In the genomic region with DNA sequence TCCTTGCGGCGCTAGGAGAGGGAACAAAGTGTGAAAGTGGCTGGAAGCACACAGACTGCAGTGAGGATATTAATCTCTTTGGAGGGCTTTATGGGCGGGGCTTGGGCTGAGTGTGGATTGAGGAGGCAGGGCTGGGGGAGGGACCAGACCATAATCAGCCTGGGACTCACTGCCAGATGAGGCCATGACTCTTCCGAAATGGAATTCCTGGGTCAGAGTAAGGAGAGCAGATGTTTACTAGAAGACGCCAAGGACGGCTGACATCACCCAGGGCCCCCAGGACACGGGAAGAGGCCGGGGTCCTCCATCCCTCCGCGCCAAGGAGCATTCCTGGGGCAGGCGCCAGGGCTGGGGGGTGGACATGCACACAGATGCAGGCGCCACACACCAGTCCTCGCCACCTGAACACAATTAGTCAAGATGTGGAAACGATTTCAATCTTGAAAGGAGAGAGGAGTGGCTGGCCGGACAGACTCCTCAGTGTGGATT, we compare ENCODE assay signal across 9 mouse cellular contexts. TPM values are rescaled to one million over a fixed set of nuclear protein-coding genes. Genes with fewer than 3 reads are reported as not detected.
A peak's percentile ranks its signal among the peaks of the same experiment; 100 is the strongest.
DNase-seq lines count a peak whose midpoint lies in the region; ATAC-seq and TF ChIP-seq lines count a peak whose summit lies in the region.
"Had no signal": no experiment of that assay in that cellular context is flagged by ENCODE, and none has a peak within 500 bp of the region (broad histone marks: within the 10 kb centered on the region; RNA-seq: fewer than 3 reads in every experiment).

No protein-coding gene starts in this region.

- no peaks in the 10 kb centered on the region for H3K9me3 ChIP-seq in hindbrain, embryonic 11.5 days (ENCODE audit: control insufficient read depth, low read length)
- no peaks in the 10 kb centered on the region for H3K9me3 ChIP-seq in hindbrain, embryonic 16.5 days (ENCODE audit: control insufficient read depth, low read length)
- H3K9me3 ChIP-seq in lung, embryonic 15.5 days, result no peaks in the 10 kb centered on the region

- no peaks in the 10 kb centered on the region for H3K27me3 ChIP-seq in hindbrain, embryonic 11.5 days (ENCODE audit: control insufficient read depth, insufficient read depth, low read length)
- H3K27me3 ChIP-seq in hindbrain, embryonic 16.5 days (replicated peaks; ENCODE audit: control insufficient read depth, insufficient read depth, low read length), result no peaks in the 10 kb centered on the region; the same call in 1 of the 2 replicates
- H3K27me3 ChIP-seq in lung, embryonic 15.5 days, result no peaks in the 10 kb centered on the region

- H3K36me3 ChIP-seq in hindbrain, embryonic 11.5 days (ENCODE audit: control insufficient read depth, insufficient read depth, low read length), result no peaks in the 10 kb centered on the region
- no peaks in the 10 kb centered on the region for H3K36me3 ChIP-seq in hindbrain, embryonic 16.5 days (ENCODE audit: control insufficient read depth, insufficient read depth, low read length)
- H3K36me3 ChIP-seq in lung, embryonic 15.5 days, result no peaks in the 10 kb centered on the region

- no peaks in the 10 kb centered on the region for H3K4me1 ChIP-seq in hindbrain, embryonic 11.5 days (replicated peaks; ENCODE audit: control insufficient read depth, insufficient read depth, low read length)
- peaks cover 7% of the 10 kb centered on the region; the same call in 1 of the 2 replicates for H3K4me1 ChIP-seq in hindbrain, embryonic 16.5 days (ENCODE audit: control insufficient read depth, insufficient read depth, low read depth, low read length)
- H3K4me1 ChIP-seq in embryonic fibroblast, embryonic 13.5 days (ENCODE audit: control insufficient read depth, insufficient read depth, low read length), result peaks cover 16% of the 10 kb centered on the region
- H3K4me1 ChIP-seq in lung, embryonic 15.5 days, result peaks cover 47% of the 10 kb centered on the region

- H3K4me2 ChIP-seq in hindbrain, embryonic 11.5 days (replicated peaks; ENCODE audit: low read depth, low read length), result no peak overlapping the region
- H3K4me2 ChIP-seq in hindbrain, embryonic 16.5 days (ENCODE audit: low read length), result no peak overlapping the region
- H3K4me2 ChIP-seq in lung, embryonic 15.5 days, result peak overlapping the region; percentile 41

- TF ChIP-seq CTCF in embryonic fibroblast, embryonic 13.5 days (IDR thresholded peaks at IDR 0.05; ENCODE audit: borderline replicate concordance, insufficient read depth, low read length), result no peak

- WGBS in hindbrain, embryonic 11.5 days, result 66% methylated on average over 15 of the region's 15 CpGs
- WGBS in hindbrain, embryonic 16.5 days, result 43% methylated on average over 15 of the region's 15 CpGs
- WGBS in lung, embryonic 15.5 days, result 16% methylated on average over 15 of the region's 15 CpGs

- H3K9ac ChIP-seq in hindbrain, embryonic 11.5 days (ENCODE audit: low read depth, low read length), result no peak overlapping the region
- no peak overlapping the region for H3K9ac ChIP-seq in hindbrain, embryonic 16.5 days (ENCODE audit: low read depth, low read length)
- H3K9ac ChIP-seq in lung, embryonic 15.5 days, result no peak overlapping the region

- ATAC-seq in hindbrain, embryonic 11.5 days (ENCODE audit: low FRiP score), result peak; percentile 49; the same call in 1 of the 2 replicates
- no peak for ATAC-seq in hindbrain, embryonic 16.5 days
- peak; percentile 83 for ATAC-seq in lung, embryonic 15.5 days (ENCODE audit: borderline replicate concordance, extremely low read depth, low FRiP score, low TSS enrichment)

- DNase-seq in hindbrain, embryonic 11.5 days (ENCODE audit: low spot score), result peak; percentile 44
- DNase-seq in heart, postnatal 4 days, result peak; percentile 82
- DNase-seq in yolk sac, embryonic 10.5 days (ENCODE audit: low spot score), result peak; percentile 67
- no peak for DNase-seq in layer of hippocampus, adult 9-10 months (ENCODE audit: low spot score)
- no peak for DNase-seq in left cerebral cortex, adult 18-20 months (ENCODE audit: low spot score in 2 of 2)

- no peak overlapping the region for H3K27ac ChIP-seq in hindbrain, embryonic 11.5 days (ENCODE audit: low read depth, low read length)
- no peak overlapping the region for H3K27ac ChIP-seq in hindbrain, embryonic 16.5 days (ENCODE audit: low read depth, low read length)
- H3K27ac ChIP-seq in embryonic fibroblast, embryonic 13.5 days (ENCODE audit: insufficient read depth, low read length), result peak overlapping the region; percentile 5; the same call in 1 of the 2 replicates
- H3K27ac ChIP-seq in lung, embryonic 15.5 days, result peak overlapping the region; percentile 82

- TF ChIP-seq POLR2A in embryonic fibroblast, embryonic 13.5 days (IDR thresholded peaks at IDR 0.05; ENCODE audit: low read depth, low read length), result 0 out of 2 replicates have a peak, but pooled peaks have one; percentile 28

- no peak overlapping the region for H3K4me3 ChIP-seq in hindbrain, embryonic 11.5 days (ENCODE audit: low read depth, low read length)
- no peak overlapping the region for H3K4me3 ChIP-seq in hindbrain, embryonic 16.5 days (ENCODE audit: low read length)
- no peak overlapping the region for H3K4me3 ChIP-seq in embryonic fibroblast, embryonic 13.5 days (ENCODE audit: insufficient read depth, low read length)
- H3K4me3 ChIP-seq in lung, embryonic 15.5 days, result 0 out of 2 replicates have a peak overlapping the region, but pooled peaks have one; percentile 5
- H3K4me3 ChIP-seq: erythroblast, embryonic 14.5 days had no signal

RNA-seq across cellular contexts. Expression of gene Adamts2, which starts 20.4 kb away (rescaled TPM):
- 1.8 and 2.4 TPM in 2 replicates for polyA plus RNA-seq in hindbrain, embryonic 11.5 days (2014; fragmentation: Nextera tagmentation; extraction: Ambion mirVana)
- polyA plus RNA-seq in hindbrain, embryonic 16.5 days (2015; fragmentation: Nextera tagmentation; extraction: Ambion mirVana), result 4.7 and 5.3 TPM in 2 replicates
- polyA plus RNA-seq in embryonic fibroblast, embryonic 13.5 days (2011; ENCODE audit: insufficient read length, low read depth, missing spikeins), result 22.3 and 25.6 TPM in 2 replicates
- 10 to 100 TPM; 28.5 to 32.0 TPM for total RNA-seq in heart, postnatal 4 days (2021)
- 12.5 and 13.5 TPM in 2 replicates for polyA plus RNA-seq in lung, embryonic 15.5 days (2015; fragmentation: Nextera tagmentation; extraction: Ambion mirVana)
- 10 to 100 TPM in 1 of 2 experiments, 1 to 10 TPM in 1; 9.9 to 12.1 TPM for total RNA-seq in left cerebral cortex, adult 18-20 months (2021)
- polyA plus RNA-seq: erythroblast, embryonic 14.5 days had no signal

Comparison
In these comparisons a context has a peak if more than half of its experiments do, and no peak if none do; other contexts are left out.
1. DNase-seq: peak in hindbrain, embryonic 11.5 days (single experiment), heart, postnatal 4 days (single experiment) and yolk sac, embryonic 10.5 days (single experiment); none in layer of hippocampus, adult 9-10 months (single experiment) and left cerebral cortex, adult 18-20 months (0 of 2).
2. H3K27ac ChIP-seq: peak in embryonic fibroblast, embryonic 13.5 days (single experiment) and lung, embryonic 15.5 days (single experiment); none in hindbrain, embryonic 11.5 days (single experiment) and hindbrain, embryonic 16.5 days (single experiment).